Mouse (Mus musculus) monocyte, adult 5-6 weeks (primary cell): Measurements from ENCODE around the gene Pip5k1c. TPM values are rescaled to one million over a fixed set of nuclear protein-coding genes. Genes with fewer than 3 reads are reported as not detected.
A peak's percentile ranks its signal among the peaks of the same experiment; 100 is the strongest.

ENCODE experiments used
- ATAC-seq: fragments of 153-309, 156-312 bp; replicated peaks from 2 replicates; pipeline ENCODE4 v1.8.0; 2017; ENCODE audit warnings: mild to moderate bottlenecking; ENCODE audit not compliant: low TSS enrichment, insufficient number of reproducible peaks, severe bottlenecking, poor library complexity, low FRiP score
- total RNA-seq: library from RNA; stranded (forward); fragments of 200-1000, 200-491, 200-594 nt; gene quantifications from 3 replicates; pipeline ENCODE4 v1.2.3, GENCODE M21; 2017

The Pip5k1c gene
- 47.3 to 69.4 TPM (median 50.3 TPM) in 3 replicates for total RNA-seq

DNA sequence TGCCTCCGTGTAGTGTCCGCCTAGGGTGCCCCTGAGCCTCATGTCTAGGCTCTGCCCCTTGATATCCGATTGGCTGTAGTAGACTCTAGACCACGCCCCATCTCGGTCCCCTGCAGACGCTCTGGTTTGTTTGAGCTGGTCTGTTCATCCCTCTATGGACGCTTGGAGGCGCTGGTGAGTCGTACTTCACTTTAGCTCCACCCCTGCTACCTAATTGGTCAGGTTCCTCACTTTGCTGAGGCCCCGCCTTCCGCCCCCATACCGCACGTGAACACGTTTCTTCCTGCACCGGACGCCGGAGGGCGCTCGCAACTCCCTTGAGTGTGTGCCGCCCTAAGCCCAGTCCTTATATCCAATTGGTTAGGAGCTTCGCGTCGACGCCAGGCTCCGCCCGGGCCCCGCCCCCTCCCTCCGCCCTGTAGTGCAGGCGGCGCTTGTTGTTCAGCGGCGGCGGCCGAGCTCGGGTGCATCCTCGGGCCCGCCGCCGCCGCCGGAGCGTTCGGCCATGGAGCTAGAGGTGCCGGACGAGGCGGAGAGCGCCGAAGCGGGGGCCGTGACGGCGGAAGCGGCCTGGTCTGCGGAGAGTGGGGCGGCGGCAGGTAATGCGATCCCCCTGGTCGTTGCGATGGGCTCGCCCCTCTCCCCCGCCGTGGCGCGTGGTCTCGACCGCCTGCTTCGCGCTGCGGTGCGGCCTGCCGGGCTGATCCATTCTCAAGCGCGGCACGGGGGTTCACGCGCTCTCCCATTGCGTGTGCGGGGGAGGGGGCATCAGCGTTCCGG, at the start of gene Pip5k1c:
TSS of gene Pip5k1c (plus strand) at position 410 of the 780 bp plus-strand sequence.
- peak; percentile 78 for ATAC-seq

DNA sequence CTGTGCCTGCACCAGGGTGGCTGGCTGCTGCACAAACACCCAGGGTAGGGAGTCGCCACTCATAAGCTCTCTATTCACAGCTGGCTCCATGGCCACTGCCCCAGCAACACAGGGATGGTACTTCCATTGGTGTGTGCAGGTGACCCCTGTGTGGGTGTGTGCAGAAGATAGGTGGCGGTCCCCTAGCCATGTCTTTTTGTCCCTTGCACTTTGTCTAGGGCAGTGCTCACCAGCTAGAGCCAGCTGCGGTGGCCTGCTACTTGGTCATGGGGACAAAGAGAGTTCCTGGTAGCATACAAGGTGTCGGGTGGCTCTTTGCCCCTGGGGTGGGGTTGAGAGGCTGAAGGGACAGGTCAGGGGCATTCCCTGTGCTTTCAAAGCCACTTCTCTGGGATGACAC, 48.6 kb upstream of the Pip5k1c start:
- no peak for ATAC-seq

DNA sequence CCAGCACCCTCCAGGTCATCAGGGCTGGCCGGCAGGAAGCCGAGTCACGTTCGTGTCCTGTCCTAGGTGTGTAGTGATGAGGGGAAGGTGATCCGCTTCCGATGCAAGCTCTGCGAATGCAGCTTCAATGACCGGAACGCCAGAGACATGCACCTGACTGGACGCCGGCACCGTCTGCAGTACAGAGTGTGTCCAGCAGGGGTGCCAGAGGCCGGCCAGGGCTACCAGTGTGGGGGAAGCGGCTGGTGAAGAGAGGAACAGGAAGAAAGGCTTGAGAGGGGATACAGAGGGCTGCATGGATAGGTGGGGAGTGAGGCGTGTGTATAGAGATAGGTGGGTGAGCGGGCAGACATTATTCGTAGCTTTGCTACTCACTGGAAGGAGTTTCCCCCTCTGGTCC, 48.2 kb upstream of the Pip5k1c start:
- ATAC-seq: peak; percentile 84

DNA sequence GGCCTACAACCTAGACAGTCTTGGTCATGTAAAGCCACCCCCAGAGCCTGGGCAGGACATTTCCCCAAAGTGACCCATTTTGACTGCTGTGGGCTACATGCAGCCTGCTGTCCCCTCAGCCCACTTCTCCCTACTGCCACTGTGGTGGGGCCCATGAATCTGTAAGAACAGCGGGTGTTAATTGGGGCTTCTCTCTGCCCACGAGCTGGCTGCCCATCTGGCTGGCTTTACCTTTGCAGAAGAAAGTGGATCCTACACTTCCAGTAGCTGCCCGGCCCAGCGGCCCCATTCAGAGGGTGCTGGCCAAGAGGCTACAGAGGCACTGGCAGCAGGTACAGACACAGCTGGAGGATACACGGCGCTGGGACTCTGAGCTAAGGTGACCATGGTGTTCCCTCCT, 47.6 kb upstream of the Pip5k1c start:
- ATAC-seq: no peak

DNA sequence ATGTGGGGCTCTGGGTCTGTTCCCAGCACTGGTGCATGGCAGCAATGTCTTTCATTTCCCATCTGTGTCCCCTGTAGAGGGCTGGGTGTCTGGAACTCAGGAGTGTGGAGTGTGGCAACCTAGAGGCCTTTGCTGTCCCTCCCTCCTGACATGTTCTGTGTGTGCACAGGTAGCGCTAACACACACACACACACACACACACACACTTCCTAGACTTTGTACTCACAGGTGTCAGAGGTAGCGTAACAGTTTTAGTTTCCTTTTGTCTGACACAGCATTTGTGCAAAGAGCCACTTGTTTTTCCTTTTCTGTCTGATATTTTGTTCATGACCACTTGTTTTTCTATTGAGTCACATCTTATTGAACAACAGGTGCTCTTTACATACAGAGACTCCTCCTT, 45.0 kb upstream of the Pip5k1c start:
- ATAC-seq: no peak

DNA sequence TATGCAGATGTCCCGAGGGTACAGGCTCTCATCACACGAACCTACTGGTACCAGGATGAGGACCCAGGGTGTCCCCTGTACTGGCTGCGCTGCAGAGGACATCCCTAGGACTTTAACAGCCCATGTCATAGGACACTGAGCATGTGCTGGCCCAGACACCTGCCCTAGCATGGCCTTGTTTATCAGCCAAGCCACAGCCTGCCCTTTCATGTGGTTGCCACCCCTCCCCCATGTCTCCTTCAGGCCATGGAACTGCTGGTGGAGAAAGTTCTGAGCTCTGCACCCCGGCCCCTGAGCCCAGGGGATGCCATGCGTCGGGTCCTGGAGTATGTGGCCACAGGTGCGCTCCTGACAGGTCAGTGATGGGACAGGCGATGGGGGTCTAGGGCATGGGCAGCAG, 43.3 kb upstream of the Pip5k1c start:
- no peak for ATAC-seq

DNA sequence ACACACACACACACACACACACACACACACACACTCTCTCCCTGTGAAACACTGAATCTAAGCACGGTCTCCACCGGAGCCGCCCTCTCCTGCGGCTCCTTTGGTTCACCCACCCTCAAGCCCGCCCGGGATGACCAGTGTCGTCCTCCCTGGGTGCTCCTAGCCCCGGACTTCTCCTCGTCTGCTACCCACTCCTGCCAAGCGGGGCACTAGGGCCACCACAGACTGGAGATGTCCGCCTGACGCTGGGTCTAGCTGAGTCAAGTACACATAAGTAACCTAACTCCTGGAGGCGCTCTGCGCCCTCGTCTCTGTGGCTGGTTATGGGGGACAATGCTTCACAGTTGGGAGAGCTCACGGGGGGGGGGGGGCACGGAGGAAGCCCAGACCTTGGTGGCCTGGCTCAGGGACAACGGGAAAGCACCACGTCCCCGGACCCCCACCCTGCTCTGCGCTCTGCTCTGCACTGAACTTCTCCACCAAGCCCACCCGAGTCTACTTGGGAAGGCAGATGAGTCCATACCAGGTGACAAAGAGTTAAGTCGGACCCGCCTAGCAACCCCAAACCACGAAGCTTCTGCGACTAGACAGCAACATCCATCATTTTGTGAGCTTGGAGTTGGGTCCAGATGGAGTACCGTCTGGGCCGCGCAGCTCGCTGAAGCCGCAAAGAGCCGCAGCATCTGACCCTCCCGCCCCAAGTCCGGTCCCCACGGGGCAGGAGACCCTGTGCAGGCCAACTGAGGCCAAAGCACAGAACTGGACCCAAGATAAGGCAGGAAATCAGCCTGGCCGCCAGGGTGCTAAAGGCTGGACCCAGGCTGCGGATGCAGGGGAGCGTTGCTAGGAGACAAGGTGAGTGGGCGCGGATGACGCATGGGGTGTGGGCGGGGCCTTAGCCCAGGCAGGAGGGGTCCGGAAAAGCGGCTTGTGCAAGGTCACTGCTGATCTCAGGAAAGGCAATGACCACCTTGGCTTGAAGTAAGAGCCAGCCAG, 40.0 kb upstream of the Pip5k1c start, which contains the start of gene Matk:
TSS of gene Matk (plus strand) at position 512 of the 996 bp plus-strand sequence.
- no peak for ATAC-seq

DNA sequence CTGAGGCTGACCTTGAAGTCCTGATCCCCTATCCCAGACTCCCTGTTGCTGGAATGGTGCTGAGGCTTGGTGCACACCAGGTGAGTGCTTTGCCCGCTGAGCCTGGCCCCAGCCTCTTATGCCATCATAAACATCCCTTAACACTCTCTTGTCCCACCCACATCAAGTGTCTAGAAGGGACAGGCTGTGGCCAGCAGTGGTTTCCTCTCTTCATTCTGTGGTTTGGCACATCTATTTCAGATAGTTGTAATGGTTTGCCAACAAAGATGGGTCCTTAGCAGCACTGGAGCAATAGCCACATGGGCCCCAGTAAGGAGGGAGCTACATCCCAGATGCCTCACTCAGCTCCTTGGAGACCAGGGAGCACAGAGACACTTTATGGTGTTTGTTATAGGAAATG, 37.9 kb upstream of the Pip5k1c start:
- no peak for ATAC-seq

DNA sequence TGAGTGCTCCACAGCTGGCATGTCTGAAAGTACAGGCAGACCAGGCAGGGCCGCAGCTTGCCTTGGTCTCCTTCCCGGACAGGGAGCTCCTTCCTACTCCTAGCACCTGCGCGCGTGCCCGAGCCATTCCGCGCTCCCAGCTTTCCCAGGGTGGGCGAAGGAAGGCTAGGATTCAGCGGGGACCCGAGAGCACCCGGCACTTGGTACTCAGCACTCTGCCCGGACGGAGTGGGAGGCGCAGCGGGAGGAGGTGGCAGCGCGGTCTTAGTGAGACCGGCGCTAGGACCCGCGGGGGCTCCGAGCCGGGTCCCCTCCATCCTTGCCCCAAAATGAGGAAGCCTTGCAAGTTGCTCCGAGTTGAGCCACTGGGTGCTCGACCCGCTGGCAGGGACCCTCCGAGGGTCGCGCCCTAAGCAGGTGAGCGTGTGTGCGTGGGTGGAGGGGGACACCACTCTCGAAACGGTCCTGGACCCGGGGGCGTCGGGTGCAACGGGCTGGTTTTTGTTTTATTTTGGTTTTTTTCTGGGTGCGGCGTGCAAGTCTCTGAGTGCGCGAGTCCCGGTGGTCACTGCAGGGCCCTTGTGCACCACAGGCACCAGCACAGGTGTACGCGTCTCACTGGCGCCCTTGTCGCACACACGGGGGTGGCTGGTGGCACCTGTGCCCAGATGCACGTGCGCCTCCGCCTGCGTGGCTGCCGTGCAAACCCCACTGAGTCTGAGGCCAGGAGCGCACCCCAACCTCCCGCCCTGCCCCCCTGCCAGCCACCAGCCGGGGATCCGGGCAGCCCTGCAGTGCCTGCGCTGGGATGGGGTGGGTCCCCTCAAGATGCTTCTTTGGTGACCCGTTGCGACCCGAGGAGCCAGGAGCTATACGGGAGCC, 35.4 kb upstream of the Pip5k1c start:
- peak; percentile 29; the same call in 1 of the 2 replicates for ATAC-seq

DNA sequence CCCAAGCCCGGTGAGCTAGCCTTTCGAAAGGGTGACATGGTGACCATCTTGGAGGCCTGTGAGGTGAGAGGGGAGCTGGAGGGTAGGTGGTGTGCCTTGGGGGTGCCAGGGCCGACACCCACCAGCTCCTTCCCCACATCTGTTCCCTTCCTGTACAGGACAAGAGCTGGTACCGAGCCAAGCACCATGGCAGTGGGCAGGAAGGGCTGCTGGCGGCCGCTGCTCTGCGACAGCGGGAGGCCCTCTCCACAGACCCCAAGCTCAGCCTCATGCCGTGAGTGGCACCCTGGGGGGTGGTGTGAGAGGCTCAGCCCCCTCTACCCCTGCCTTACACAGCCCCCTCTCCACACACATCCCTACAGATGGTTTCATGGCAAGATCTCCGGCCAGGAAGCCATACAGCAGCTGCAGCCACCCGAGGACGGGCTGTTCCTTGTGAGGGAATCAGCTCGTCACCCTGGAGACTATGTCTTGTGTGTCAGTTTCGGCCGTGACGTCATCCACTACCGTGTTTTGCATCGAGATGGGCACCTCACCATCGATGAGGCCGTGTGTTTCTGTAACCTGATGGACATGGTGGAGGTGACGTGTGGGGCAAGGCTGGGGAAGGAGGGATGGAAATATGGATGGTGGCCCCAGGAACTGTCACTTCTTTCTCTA, 33.4 kb upstream of the Pip5k1c start:
- no peak for ATAC-seq

DNA sequence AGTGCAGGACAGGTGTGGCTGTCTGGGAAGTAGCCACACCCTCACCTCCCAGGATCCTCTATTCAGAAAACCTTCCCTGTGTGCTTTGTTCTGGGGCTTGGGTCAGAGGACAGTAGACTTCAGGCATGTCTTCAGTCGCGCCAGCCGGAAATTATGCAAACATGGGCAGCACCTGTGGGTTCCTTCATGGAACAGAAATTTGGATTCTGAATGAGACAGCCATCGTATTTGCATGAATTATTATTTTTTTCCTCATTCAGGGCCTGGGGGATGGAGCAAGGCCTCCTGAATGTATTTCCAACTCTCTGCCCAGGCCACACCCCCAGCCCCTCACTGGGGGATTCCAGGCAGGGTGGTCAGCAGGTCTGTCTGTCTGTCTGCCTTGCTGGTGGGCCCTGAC, 31.7 kb upstream of the Pip5k1c start:
- ATAC-seq: no peak

DNA sequence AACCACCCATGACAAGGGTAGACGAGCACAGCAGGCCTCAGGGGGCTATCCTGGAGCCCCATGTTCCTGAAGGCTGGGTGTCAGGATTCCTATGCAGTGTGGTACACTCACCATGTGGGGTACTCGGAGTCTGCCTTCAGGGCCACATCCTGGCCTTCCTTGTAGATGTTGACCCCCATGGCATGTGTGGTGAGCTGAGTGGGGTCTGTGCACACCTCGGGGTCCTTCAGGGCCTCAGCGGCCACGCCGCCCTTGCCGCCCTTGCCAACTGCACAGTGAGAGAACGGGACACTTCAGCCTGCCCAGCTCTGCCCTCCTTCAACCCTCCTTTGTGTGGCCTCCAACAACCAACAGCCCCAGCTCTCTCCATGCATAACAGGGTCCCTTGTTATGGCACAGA, 27.2 kb upstream of the Pip5k1c start:
- ATAC-seq: no peak

DNA sequence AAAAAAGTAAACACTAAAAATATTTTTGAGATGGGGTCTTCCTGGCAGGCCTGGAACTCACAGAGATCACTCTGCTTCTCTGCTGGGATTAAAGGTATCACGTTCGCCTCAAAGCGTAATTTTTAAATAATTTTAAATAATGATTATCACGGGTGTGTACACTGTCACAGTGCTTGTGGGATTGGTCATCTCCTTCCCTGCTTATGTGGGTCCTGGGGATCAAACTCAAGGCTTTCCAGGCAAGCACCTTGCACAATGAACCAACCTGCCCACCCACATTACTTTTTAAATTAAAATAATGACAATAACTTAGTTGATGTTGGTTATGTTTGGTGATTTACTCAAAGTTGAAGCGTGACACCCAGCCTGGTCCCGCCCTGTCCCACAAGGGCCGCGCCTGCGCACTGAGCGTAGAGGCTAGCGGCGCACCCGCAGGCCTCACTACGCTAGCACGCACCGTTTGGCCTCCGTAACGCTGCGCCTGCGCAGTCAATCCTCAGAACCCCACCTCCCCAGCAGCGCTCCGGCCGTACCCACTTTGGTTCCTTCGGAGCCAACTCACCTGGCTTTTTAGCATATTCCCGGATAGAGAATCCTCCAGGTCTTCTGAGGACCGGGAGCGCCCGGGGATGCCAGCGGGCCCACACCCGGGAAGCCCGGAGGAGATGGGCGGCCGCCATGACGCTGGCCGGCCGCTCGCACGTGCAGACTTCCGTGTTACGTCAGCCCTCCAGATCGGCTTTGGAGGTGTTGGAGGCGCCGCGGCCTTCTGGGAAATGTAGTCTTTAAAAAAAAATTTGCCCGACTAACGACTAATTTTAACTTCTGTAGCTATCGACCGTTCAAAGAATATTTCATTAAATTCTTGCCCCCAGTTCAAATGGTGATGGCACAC, 26.3 kb upstream of the Pip5k1c start, which contains the start of the genes Mrpl54 and Apba3:
TSS of gene Mrpl54 (minus strand) at position 724 of the 895 bp plus-strand sequence.
TSS of gene Apba3 (plus strand) at position 750 of the 895 bp plus-strand sequence.
- ATAC-seq: peak; percentile 64

DNA sequence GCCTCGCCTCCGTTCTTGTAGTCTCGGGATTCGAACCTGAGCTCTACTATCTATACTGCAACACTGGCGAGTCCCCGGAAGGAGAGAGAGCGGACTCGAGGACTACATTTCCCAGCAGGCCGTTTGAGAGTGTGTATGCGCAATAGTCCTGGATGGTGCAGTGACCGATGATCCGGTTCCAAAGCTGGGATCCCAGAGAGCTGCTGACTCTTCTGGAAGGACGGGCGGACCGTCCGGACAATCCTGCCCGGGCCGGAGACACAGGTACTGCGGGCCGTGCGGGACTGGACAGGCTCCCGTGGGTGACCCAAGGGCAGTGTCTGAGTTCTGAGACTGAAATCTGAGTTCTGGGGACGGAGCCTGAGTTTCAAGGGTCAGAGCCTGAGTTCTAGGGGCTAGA, 24.7 kb upstream of the Pip5k1c start:
- ATAC-seq: peak; percentile 69

DNA sequence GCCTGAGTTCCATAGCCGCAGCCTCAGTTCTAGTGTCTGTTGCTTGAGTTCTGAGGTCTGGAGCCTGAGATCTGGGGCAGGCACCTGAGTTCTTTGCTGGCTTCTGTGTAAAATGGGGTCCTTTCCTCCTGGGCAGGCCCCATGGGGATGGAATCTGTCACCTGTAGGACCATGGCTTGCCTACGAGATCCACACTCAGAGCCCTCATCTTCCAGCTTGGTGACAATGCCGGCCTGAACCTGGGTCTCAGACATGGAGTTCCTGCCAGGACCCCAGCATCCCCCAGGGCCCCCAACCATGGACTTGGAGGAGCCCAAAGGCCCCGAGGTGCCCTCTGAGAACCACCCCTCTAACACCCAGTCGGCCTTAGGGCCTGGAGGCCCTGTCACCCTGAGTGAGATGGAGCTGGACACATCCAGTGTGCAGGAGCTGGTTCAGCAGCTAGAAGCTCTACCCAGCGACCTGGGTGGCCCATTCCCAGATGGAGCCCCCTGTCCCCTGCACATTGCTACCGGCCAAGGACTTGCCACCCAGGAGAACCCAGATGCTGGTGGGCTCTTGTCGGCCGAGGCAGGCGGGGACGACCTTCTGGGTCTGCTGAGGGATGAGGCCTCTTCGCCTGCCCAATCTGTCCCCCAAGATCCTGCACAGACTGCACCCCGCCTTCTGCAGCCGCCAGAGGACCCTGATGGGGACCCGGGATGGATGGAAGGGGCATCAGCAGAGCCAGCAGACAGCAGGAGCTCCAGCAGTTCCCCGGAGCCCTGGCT, 23.9 kb upstream of the Pip5k1c start:
- ATAC-seq: no peak

DNA sequence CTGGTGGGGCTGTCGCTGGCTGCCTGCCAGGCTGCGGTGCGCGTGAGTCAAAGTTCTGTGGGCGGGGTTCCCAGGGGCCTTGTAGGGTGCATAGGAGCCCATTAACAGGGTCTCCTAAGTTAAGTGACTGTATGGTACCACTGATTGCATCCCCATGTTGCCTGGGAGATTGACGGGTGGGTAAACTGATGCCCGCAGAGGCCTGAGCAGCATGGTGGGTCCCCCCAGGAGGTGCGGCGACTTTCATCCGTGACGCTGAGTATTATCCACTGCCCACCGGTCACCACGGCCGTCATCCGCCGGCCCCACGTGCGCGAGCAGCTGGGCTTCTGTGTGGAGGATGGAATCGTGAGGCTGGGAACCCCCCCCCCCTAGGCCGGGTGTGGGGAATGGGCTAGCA, 20.4 kb upstream of the Pip5k1c start:
- no peak for ATAC-seq
